Mouse (Mus musculus) ES-Bruce4 (cell line): Measurements from ENCODE around the gene Ammecr1. TPM values are rescaled to one million over a fixed set of nuclear protein-coding genes. Genes with fewer than 3 reads are reported as not detected.

Experiments used
- H3K27ac ChIP-seq: 2 replicates; pipeline ENCODE4 v1.5.1; 2012; ENCODE audit warnings: low read length, inconsistent platforms; ENCODE audit not compliant: insufficient read depth
- H3K27me3 ChIP-seq: 2 replicates; pipeline ENCODE4 v1.6.1; 2012; ENCODE audit warnings: mild to moderate bottlenecking, low read length, inconsistent platforms; ENCODE audit not compliant: control insufficient read depth, poor library complexity, insufficient read depth, severe bottlenecking
- H3K36me3 ChIP-seq: 2 replicates; pipeline ENCODE4 v1.6.1; 2012; ENCODE audit warnings: inconsistent platforms, mild to moderate bottlenecking, low read length, moderate library complexity; ENCODE audit not compliant: control insufficient read depth, poor library complexity, insufficient read depth, severe bottlenecking
- H3K4me1 ChIP-seq: one replicate; pipeline ENCODE4 v1.8.1; 2011; ENCODE audit warnings: low read length; ENCODE audit not compliant: control insufficient read depth, insufficient read depth
- H3K4me3 ChIP-seq: 2 replicates; pipeline ENCODE4 v1.5.1; 2011; ENCODE audit warnings: low read depth, mild to moderate bottlenecking, low read length
- H3K9ac ChIP-seq: 2 replicates; pipeline ENCODE4 v1.6.1; 2012; ENCODE audit warnings: low read depth, mild to moderate bottlenecking, inconsistent platforms; ENCODE audit not compliant: poor library complexity, severe bottlenecking
- H3K9me3 ChIP-seq: replicated peaks from 2 replicates; pipeline ENCODE4 v1.6.1; 2012; ENCODE audit warnings: mild to moderate bottlenecking, low read length, inconsistent platforms; ENCODE audit not compliant: control insufficient read depth, poor library complexity, insufficient read depth, severe bottlenecking
- CTCF ChIP-seq: IDR thresholded peaks from one replicate; pipeline ENCODE4 v1.8.1; 2011; ENCODE audit warnings: low read depth, low read length
- EP300 ChIP-seq: IDR thresholded peaks from 2 replicates; pipeline ENCODE4 v1.6.1; 2011; ENCODE audit warnings: low read depth, low read length; ENCODE audit not compliant: insufficient read depth
- POLR2A ChIP-seq: IDR thresholded peaks from one replicate; pipeline ENCODE4 v1.8.1; 2011; ENCODE audit warnings: low read length; ENCODE audit not compliant: insufficient read depth
- polyA plus RNA-seq: library from polyadenylated mRNA; stranded (reverse); fragments of >200 nt; gene quantifications from 2 replicates; pipeline ENCODE4 v1.2.4, GENCODE M21; 2011; ENCODE audit warnings: low read depth; ENCODE audit not compliant: missing spikeins, insufficient read depth, insufficient read length

Ammecr1 gene
- polyA plus RNA-seq, 1 experiment, result 16.4 TPM

GRCm38 (mm10) chrX:142898295-142898887 lies 68.1 kb downstream of the Ammecr1 start:
- no peak overlapping the region for H3K4me3 ChIP-seq
- H3K4me1 ChIP-seq, result no peaks in the 10 kb centered on the region
- no peak for TF ChIP-seq CTCF
- no peak for TF ChIP-seq POLR2A
- TF ChIP-seq EP300, result no peak
- no peak overlapping the region for H3K9ac ChIP-seq
- no peaks in the 10 kb centered on the region for H3K36me3 ChIP-seq
- H3K27ac ChIP-seq, result no peak overlapping the region
- H3K27me3 ChIP-seq, result no peaks in the 10 kb centered on the region
- H3K9me3 ChIP-seq, result no peaks in the 10 kb centered on the region

DNA sequence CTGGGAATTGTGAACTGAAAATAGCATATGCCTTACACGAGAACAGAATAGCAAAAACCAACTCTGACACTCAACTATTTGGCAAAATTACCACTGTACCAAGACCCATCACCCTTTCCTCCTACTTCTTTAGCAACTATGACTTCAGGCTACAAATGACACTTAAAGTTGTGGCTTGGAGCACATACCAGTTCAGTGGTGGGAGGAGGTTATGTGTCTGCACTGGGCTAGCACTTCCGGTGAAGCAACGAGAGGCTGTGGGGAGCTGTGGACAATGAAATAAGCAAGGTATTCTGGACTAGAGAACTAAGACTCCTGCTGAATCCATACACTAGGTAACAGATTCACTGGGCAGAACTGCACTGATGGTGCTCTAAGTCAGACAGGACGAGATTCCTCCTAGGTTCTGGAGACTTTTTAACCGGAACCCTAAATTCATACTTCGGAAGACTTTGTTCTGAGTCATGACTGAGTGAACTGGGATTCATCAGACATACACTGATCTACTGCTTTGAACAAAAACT lies 69.0 kb downstream of the Ammecr1 start:
- Histone ChIP-seq H3K4me3 (no peak overlapping the region), H3K36me3 (no peaks in the 10 kb centered on the region), H3K27me3 (no peaks in the 10 kb centered on the region), H3K27ac (no peak overlapping the region), H3K9ac (no peak overlapping the region), H3K9me3 (no peaks in the 10 kb centered on the region), H3K4me1 (no peaks in the 10 kb centered on the region)
- TF ChIP-seq POLR2A (no peak), EP300 (no peak), CTCF (no peak)

DNA sequence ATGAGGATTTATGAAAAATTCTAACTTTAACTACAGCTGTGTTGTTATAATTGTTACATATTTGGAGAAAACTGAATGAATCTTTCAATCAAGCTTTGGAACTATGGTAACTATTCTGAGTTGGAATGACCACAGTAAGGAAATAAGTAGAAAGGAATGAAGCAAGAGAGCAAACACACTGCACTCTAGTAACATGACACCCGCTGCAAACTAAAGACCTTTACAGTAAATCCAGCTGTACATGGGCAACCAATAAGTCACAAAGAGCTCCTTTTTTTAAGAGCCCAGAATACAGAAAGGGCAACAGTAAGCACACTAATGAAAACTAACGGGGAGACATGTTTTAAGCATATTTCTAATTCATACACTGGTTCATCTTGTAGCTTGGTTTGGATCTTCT lies 71.2 kb downstream of the Ammecr1 start:
- no peak for TF ChIP-seq POLR2A
- no peak for TF ChIP-seq EP300
- no peak for TF ChIP-seq CTCF
- Histone ChIP-seq H3K27me3 (no peaks in the 10 kb centered on the region), H3K9ac (no peak overlapping the region)

GRCm38 (mm10) chrX:142885962-142886361 lies 80.6 kb downstream of the Ammecr1 start:
- TF ChIP-seq CTCF, result no peak
- no peak for TF ChIP-seq EP300
- TF ChIP-seq POLR2A, result no peak
- Histone ChIP-seq H3K9ac (no peak overlapping the region), H3K4me3 (no peak overlapping the region), H3K36me3 (no peaks in the 10 kb centered on the region), H3K27ac (no peak overlapping the region), H3K9me3 (no peaks in the 10 kb centered on the region), H3K4me1 (no peaks in the 10 kb centered on the region), H3K27me3 (no peaks in the 10 kb centered on the region)

More for the DNA sequence above, 71.2 kb downstream of the Ammecr1 start:
- no peaks in the 10 kb centered on the region for H3K36me3 ChIP-seq
- H3K27ac ChIP-seq, result no peak overlapping the region
- no peaks in the 10 kb centered on the region for H3K9me3 ChIP-seq
- H3K4me3 ChIP-seq, result no peak overlapping the region
- H3K4me1 ChIP-seq, result no peaks in the 10 kb centered on the region

GRCm38 (mm10) chrX:142883593-142883992 lies 82.9 kb downstream of the Ammecr1 start:
- H3K9me3 ChIP-seq, result no peaks in the 10 kb centered on the region
- H3K4me3 ChIP-seq, result no peak overlapping the region
- H3K9ac ChIP-seq, result no peak overlapping the region
- H3K27me3 ChIP-seq, result no peaks in the 10 kb centered on the region
- no peak for TF ChIP-seq CTCF
- TF ChIP-seq EP300, result no peak
- no peaks in the 10 kb centered on the region for H3K4me1 ChIP-seq
- no peak overlapping the region for H3K27ac ChIP-seq
- H3K36me3 ChIP-seq, result no peaks in the 10 kb centered on the region

GRCm38 (mm10) chrX:142882255-142882654 lies 84.3 kb downstream of the Ammecr1 start:
- no peak overlapping the region for H3K9ac ChIP-seq
- no peaks in the 10 kb centered on the region for H3K36me3 ChIP-seq
- no peak for TF ChIP-seq POLR2A
- no peak overlapping the region for H3K4me3 ChIP-seq
- no peaks in the 10 kb centered on the region for H3K9me3 ChIP-seq
- no peak overlapping the region for H3K27ac ChIP-seq
- H3K4me1 ChIP-seq, result no peaks in the 10 kb centered on the region
- no peaks in the 10 kb centered on the region for H3K27me3 ChIP-seq
